Mouse (Mus musculus): ENCODE results near the gene Guf1. TPM values are rescaled to one million over a fixed set of nuclear protein-coding genes. Genes with fewer than 3 reads are reported as not detected.

Guf1 gene
- polyA plus RNA-seq (2015; fragmentation: Nextera tagmentation; extraction: Ambion mirVana): 33.1 and 35.3 TPM in 2 replicates

GRCm38 (mm10) chr5:69556628-69557403 lies at the start of gene Guf1:
Guf1 (plus strand) TSS chr5:69556923.
- Histone ChIP-seq H3K9me3 (ENCODE audit: control insufficient read depth, low read length) (no peaks in the 10 kb centered on the region), H3K9ac (ENCODE audit: low read depth, low read length) (peak within 1 kb of the TSS; percentile 96), H3K27ac (ENCODE audit: low read length) (peak within 1 kb of the TSS; percentile 81), H3K27me3 (replicated peaks; ENCODE audit: control insufficient read depth, insufficient read depth, low read length) (no peaks in the 10 kb centered on the region), H3K36me3 (ENCODE audit: control insufficient read depth, insufficient read depth, low read length) (no peaks in the 10 kb centered on the region), H3K4me3 (ENCODE audit: low read length) (peak within 1 kb of the TSS; percentile 84), H3K4me2 (ENCODE audit: low read depth, low read length) (peak within 1 kb of the TSS; percentile 59), H3K4me1 (ENCODE audit: control insufficient read depth, insufficient read depth, low read length) (no peaks in the 10 kb centered on the region)
- ATAC-seq: peak; percentile 99
- under 1% methylated on average over 72 of the region's 72 CpGs for WGBS

- H3K4me1 ChIP-seq (ENCODE audit: control insufficient read depth, insufficient read depth, low read length): no peaks in the 10 kb centered on the region
- no peak overlapping the region for H3K4me2 ChIP-seq (ENCODE audit: low read depth, low read length)
- no peak for ATAC-seq
- H3K36me3 ChIP-seq (ENCODE audit: control insufficient read depth, insufficient read depth, low read length): no peaks in the 10 kb centered on the region
- H3K9me3 ChIP-seq (ENCODE audit: control insufficient read depth, low read length): no peaks in the 10 kb centered on the region
- H3K4me3 ChIP-seq (ENCODE audit: low read length): no peak overlapping the region
- H3K27me3 ChIP-seq (replicated peaks; ENCODE audit: control insufficient read depth, insufficient read depth, low read length): no peaks in the 10 kb centered on the region
- no peak overlapping the region for H3K27ac ChIP-seq (ENCODE audit: low read length)
- 79% methylated on average over 3 of the region's 3 CpGs for WGBS
- no peak overlapping the region for H3K9ac ChIP-seq (ENCODE audit: low read depth, low read length)
Observed at GRCm38 (mm10) chr5:69507045-69507444, 49.7 kb upstream of the Guf1 start.

DNA sequence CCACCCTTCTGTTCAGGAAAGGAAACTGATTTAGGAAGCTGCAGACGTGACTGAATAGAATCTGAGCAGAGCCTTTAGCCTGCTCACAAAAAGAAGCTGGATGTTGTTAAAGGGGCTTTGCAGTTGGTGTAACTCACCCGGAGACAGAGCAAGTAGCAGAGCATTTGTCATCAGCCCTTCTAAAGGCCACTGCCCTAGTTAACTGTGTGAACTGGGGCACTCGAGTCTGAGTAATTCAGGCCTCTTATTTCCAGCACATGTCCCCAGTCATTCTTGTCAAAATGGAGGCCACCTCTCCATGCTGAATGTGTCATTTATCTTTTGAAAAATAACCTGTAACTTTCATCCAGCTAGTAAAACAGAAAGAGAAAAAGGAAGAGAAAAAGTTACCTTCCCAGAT lies 45.1 kb upstream of the Guf1 start:
- no peaks in the 10 kb centered on the region for H3K9me3 ChIP-seq (ENCODE audit: control insufficient read depth, low read length)
- ATAC-seq: no peak
- H3K27me3 ChIP-seq (replicated peaks; ENCODE audit: control insufficient read depth, insufficient read depth, low read length): no peaks in the 10 kb centered on the region
- H3K4me3 ChIP-seq (ENCODE audit: low read length): no peak overlapping the region
- WGBS: 56% methylated on average over 3 of the region's 3 CpGs
- no peak overlapping the region for H3K4me2 ChIP-seq (ENCODE audit: low read depth, low read length)
- H3K36me3 ChIP-seq (ENCODE audit: control insufficient read depth, insufficient read depth, low read length): no peaks in the 10 kb centered on the region
- no peak overlapping the region for H3K9ac ChIP-seq (ENCODE audit: low read depth, low read length)
- no peak overlapping the region for H3K27ac ChIP-seq (ENCODE audit: low read length)
- H3K4me1 ChIP-seq (ENCODE audit: control insufficient read depth, insufficient read depth, low read length): no peaks in the 10 kb centered on the region

GRCm38 (mm10) chr5:69512203-69512602 lies 44.5 kb upstream of the Guf1 start:
- H3K27ac ChIP-seq (ENCODE audit: low read length): no peak overlapping the region
- H3K4me1 ChIP-seq (ENCODE audit: control insufficient read depth, insufficient read depth, low read length): no peaks in the 10 kb centered on the region
- H3K4me3 ChIP-seq (ENCODE audit: low read length): no peak overlapping the region
- 56% methylated on average over 4 of the region's 4 CpGs for WGBS
- H3K27me3 ChIP-seq (replicated peaks; ENCODE audit: control insufficient read depth, insufficient read depth, low read length): no peaks in the 10 kb centered on the region
- no peaks in the 10 kb centered on the region for H3K9me3 ChIP-seq (ENCODE audit: control insufficient read depth, low read length)
- H3K4me2 ChIP-seq (ENCODE audit: low read depth, low read length): no peak overlapping the region
- no peak for ATAC-seq
- no peak overlapping the region for H3K9ac ChIP-seq (ENCODE audit: low read depth, low read length)
- no peaks in the 10 kb centered on the region for H3K36me3 ChIP-seq (ENCODE audit: control insufficient read depth, insufficient read depth, low read length)

- 36% methylated on average over 7 of the region's 7 CpGs for WGBS
- no peaks in the 10 kb centered on the region for H3K27me3 ChIP-seq (replicated peaks; ENCODE audit: control insufficient read depth, insufficient read depth, low read length)
- no peak for ATAC-seq
- H3K9ac ChIP-seq (ENCODE audit: low read depth, low read length): no peak overlapping the region
- H3K27ac ChIP-seq (ENCODE audit: low read length): no peak overlapping the region
- no peaks in the 10 kb centered on the region for H3K36me3 ChIP-seq (ENCODE audit: control insufficient read depth, insufficient read depth, low read length)
- no peaks in the 10 kb centered on the region for H3K9me3 ChIP-seq (ENCODE audit: control insufficient read depth, low read length)
- H3K4me2 ChIP-seq (ENCODE audit: low read depth, low read length): no peak overlapping the region
- H3K4me1 ChIP-seq (ENCODE audit: control insufficient read depth, insufficient read depth, low read length): no peaks in the 10 kb centered on the region
- no peak overlapping the region for H3K4me3 ChIP-seq (ENCODE audit: low read length)
Observed at GRCm38 (mm10) chr5:69520661-69521278, 36.0 kb upstream of the Guf1 start.

GRCm38 (mm10) chr5:69522064-69522463 lies 34.7 kb upstream of the Guf1 start:
- Histone ChIP-seq H3K4me3 (ENCODE audit: low read length) (no peak overlapping the region), H3K9ac (ENCODE audit: low read depth, low read length) (no peak overlapping the region), H3K36me3 (ENCODE audit: control insufficient read depth, insufficient read depth, low read length) (no peaks in the 10 kb centered on the region), H3K27me3 (replicated peaks; ENCODE audit: control insufficient read depth, insufficient read depth, low read length) (no peaks in the 10 kb centered on the region), H3K4me1 (ENCODE audit: control insufficient read depth, insufficient read depth, low read length) (no peaks in the 10 kb centered on the region), H3K9me3 (ENCODE audit: control insufficient read depth, low read length) (no peaks in the 10 kb centered on the region), H3K4me2 (ENCODE audit: low read depth, low read length) (no peak overlapping the region), H3K27ac (ENCODE audit: low read length) (no peak overlapping the region)
- WGBS: 62% methylated on average over 5 of the region's 5 CpGs
- ATAC-seq: no peak

- Histone ChIP-seq H3K4me2 (ENCODE audit: low read depth, low read length) (no peak overlapping the region), H3K4me3 (ENCODE audit: low read length) (no peak overlapping the region), H3K9me3 (ENCODE audit: control insufficient read depth, low read length) (no peaks in the 10 kb centered on the region), H3K4me1 (ENCODE audit: control insufficient read depth, insufficient read depth, low read length) (no peaks in the 10 kb centered on the region), H3K27ac (ENCODE audit: low read length) (no peak overlapping the region), H3K27me3 (replicated peaks; ENCODE audit: control insufficient read depth, insufficient read depth, low read length) (no peaks in the 10 kb centered on the region), H3K36me3 (ENCODE audit: control insufficient read depth, insufficient read depth, low read length) (no peaks in the 10 kb centered on the region), H3K9ac (ENCODE audit: low read depth, low read length) (no peak overlapping the region)
- no peak for ATAC-seq
Observed at GRCm38 (mm10) chr5:69523944-69524343, 32.8 kb upstream of the Guf1 start.

DNA sequence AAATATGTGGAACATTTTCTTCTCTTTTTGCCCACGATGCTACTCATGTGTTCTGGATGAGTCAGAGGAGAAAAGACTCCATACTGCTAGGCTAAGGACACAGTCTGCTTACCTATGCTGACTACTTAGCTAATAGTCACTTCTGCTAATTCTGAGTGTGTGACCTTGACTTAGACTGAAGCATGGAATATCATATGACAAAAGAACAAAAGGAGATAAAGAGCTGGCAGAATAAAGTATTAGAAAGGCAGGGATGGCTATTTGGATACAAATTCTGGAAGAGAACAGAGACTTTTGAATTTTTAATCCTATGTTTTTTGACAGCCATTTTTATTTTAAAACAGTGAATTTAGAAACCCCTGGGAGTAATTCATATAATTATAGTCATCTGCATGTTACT lies 15.0 kb upstream of the Guf1 start:
- Histone ChIP-seq H3K4me1 (ENCODE audit: control insufficient read depth, insufficient read depth, low read length) (no peaks in the 10 kb centered on the region), H3K27ac (ENCODE audit: low read length) (no peak overlapping the region), H3K9ac (ENCODE audit: low read depth, low read length) (no peak overlapping the region), H3K4me2 (ENCODE audit: low read depth, low read length) (no peak overlapping the region), H3K4me3 (ENCODE audit: low read length) (no peak overlapping the region), H3K9me3 (ENCODE audit: control insufficient read depth, low read length) (no peaks in the 10 kb centered on the region), H3K27me3 (replicated peaks; ENCODE audit: control insufficient read depth, insufficient read depth, low read length) (no peaks in the 10 kb centered on the region), H3K36me3 (ENCODE audit: control insufficient read depth, insufficient read depth, low read length) (no peaks in the 10 kb centered on the region)
- 67% methylated on average over 1 of the region's 1 CpGs for WGBS
- ATAC-seq: no peak

DNA sequence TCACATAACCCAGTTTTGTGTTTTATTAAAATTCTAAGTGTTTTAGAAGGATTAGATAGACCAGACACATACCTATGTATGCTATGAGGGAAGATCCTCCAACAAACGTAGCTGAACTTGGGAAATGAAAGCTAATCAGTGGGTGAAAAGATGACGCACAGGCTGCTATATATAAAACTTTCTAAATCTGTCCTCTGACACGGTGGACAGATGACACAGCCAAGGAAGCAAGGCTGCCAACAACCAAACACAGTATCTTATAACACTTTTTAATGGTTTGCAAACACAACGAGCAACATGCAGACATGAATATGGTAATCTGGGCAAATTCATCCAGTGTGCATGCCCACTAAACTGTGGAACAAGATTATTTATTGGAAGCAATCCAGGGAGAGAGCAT lies 14.2 kb upstream of the Guf1 start, which contains the start of gene Yipf7:
Yipf7 (minus strand) TSS at position 160 of the 400 bp plus-strand sequence.
- WGBS: 66% methylated on average over 4 of the region's 4 CpGs
- no peaks in the 10 kb centered on the region for H3K4me1 ChIP-seq (ENCODE audit: control insufficient read depth, insufficient read depth, low read length)
- H3K4me2 ChIP-seq (ENCODE audit: low read depth, low read length): no peak within 1 kb of the TSS
- no peaks in the 10 kb centered on the region for H3K36me3 ChIP-seq (ENCODE audit: control insufficient read depth, insufficient read depth, low read length)
- H3K9ac ChIP-seq (ENCODE audit: low read depth, low read length): no peak within 1 kb of the TSS
- no peaks in the 10 kb centered on the region for H3K27me3 ChIP-seq (replicated peaks; ENCODE audit: control insufficient read depth, insufficient read depth, low read length)
- H3K9me3 ChIP-seq (ENCODE audit: control insufficient read depth, low read length): no peaks in the 10 kb centered on the region
- no peak for ATAC-seq
- H3K4me3 ChIP-seq (ENCODE audit: low read length): no peak within 1 kb of the TSS
- H3K27ac ChIP-seq (ENCODE audit: low read length): no peak within 1 kb of the TSS
